Mouse (Mus musculus) testis, adult 2 months (tissue): ENCODE results near the gene Sh3gl3.

ENCODE experiments used
- CTCF ChIP-seq: fragments of 200-500 bp; IDR thresholded peaks from 2 replicates; pipeline ENCODE4 v1.5.1; 2012; ENCODE audit warnings: low read depth, mild to moderate bottlenecking, inconsistent platforms, low read length, moderate library complexity; ENCODE audit not compliant: control insufficient read depth, insufficient read depth, insufficient replicate concordance
- POLR2A ChIP-seq: fragments of 200-500 bp; IDR thresholded peaks from 2 replicates; pipeline ENCODE4 v1.6.1; 2012; ENCODE audit warnings: low read depth, mild to moderate bottlenecking, inconsistent platforms, low read length, moderate library complexity; ENCODE audit not compliant: control insufficient read depth

DNA sequence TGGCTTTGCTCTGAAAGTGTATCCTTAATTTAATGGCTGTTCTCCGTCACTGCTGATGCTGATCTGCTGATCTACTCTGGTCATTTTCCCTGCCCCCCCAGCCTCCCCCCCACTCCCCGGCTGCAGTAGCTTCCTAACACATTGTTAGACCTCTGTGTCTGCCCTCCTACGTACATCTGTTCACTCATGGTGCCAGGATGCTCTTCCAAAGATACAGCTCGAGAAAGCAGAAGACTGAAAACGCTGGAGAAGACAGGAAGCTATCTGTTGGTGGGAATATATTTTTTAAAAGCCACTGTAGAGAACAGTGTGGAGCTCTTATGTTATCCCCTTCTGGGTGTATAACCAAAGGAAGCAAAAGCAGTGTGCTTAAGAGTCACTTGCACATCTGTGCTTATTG lies 7.3 kb downstream of the Sh3gl3 start:
- TF ChIP-seq CTCF: no peak
- TF ChIP-seq POLR2A: no peak
